Mouse (Mus musculus) urinary bladder, postnatal 14 days (tissue): Measurements from ENCODE around the gene B3glct.

Experiments used
- DNase-seq: peaks from one replicate; pipeline ENCODE4 v3.0.0; 2021; ENCODE audit warnings: low spot score

Gene B3glct

DNA sequence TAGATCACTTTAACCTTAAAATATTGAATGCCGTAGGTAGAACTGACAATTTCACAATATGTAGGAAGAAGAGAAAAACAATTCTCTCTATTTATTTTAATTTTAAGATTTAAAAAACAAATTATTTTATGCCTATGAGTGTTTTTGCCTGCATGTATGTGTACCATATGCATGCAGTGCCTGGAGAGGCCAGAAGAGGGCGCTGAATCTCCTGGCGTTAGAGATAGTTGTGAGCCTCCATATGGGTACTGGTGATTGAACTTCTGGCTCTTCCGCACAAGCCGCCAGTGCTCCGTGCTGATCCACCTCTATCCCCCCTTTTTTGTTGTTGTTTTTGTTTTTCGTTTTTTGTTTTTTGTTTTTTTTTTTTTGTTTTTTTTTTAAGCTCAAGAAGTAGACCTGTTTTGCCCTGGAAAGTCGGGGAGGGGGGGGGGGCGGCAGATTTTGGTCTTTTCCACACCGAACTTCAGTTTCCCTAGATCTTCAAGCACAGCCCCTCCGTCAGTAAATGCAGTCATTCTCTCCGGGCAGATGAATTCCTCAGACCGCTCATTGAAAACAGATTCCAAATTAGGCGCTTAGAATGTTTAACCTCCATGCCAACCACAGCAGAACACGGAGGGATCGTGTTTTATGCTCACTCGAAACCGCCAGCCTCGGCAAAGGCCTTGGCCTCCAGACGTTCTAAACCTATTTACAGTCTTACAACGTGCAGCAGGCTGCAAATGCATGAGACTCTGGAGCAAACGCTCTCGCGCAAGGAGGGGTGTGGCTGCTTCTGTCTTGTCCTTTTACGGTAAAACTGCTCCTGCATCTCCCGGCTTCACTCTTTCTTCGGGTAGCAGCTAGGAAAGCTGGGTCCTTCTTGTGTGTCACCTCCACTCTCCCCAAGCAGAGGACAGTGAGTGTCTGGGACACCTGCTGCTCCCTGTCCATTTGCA, 70.9 kb downstream of the B3glct start:
- no peak for DNase-seq

DNA sequence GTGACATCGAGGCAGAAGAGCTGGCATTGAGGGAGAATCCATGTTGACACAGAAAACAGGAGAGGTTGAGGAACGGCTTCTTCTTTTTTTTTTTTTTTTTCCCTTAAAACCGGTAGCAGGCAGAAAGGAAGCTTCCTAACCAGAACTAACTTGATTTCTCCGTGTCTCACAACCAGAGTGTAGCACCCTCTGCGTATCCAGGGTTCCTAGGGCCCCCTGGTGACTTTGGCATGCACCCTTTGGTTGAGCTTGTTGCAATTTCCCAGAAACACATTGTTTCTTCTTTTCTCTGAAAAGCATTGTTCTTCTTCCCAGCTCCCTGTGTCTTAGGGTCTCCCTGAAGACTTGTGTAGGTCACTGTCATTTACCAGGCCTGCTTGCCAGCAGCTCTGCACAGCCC, 73.8 kb downstream of the B3glct start:
- no peak for DNase-seq

- no peak for DNase-seq
Measured at GRCm38 (mm10) chr5:149753073-149753472, 75.0 kb downstream of the B3glct start.

DNA sequence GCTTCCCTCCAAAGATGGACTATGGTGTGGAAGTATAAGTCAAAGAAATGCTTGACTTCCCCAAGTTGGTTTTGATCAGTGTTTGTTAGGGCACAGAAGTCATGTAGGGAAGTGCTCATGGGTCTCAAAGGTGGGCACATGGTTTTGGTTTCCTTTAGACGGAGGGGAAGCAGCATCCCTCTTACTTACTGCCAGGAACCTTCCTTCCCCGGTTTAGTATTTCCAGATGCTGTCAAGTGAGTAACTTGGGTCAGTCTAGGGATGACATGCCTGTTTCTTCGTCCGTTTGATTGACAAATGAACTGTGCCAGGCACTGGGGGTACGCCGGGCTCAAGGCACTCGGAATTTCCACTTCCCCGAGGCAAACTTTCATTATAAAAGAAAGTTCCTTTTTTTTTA, 89.1 kb downstream of the B3glct start:
- no peak for DNase-seq

- no peak for DNase-seq
Measured at GRCm38 (mm10) chr5:149767651-149768301, 89.7 kb downstream of the B3glct start.

GRCm38 (mm10) chr5:149769666-149770065, 91.6 kb downstream of the B3glct start:
- DNase-seq = no peak

- no peak for DNase-seq
Measured at GRCm38 (mm10) chr5:149776038-149776437, 98.0 kb downstream of the B3glct start.

- no peak for DNase-seq
Measured at GRCm38 (mm10) chr5:149779740-149780139, 101.7 kb downstream of the B3glct start.

- no peak for DNase-seq
Measured at GRCm38 (mm10) chr5:149780411-149780810, 102.4 kb downstream of the B3glct start.

DNA sequence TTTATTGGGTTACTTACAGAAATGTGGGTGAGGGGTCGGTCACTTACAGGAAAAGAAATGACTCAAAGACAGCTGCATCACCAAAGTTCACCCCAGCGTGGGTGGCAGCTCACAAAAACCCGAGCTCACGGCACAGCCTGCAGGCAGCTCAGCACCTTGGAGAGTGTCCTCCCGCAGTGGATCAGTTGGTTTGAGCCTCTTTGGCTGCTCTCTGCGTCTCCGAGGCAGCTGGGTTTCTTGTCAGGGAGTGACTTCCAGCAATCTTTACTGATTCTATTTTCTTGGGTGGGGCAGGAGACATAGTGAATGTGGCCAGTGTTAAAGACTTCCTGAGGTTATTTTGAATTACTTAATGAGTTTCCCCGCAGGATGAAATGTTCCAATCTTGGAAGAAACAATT, 112.1 kb downstream of the B3glct start:
- peak; percentile 5 for DNase-seq

DNA sequence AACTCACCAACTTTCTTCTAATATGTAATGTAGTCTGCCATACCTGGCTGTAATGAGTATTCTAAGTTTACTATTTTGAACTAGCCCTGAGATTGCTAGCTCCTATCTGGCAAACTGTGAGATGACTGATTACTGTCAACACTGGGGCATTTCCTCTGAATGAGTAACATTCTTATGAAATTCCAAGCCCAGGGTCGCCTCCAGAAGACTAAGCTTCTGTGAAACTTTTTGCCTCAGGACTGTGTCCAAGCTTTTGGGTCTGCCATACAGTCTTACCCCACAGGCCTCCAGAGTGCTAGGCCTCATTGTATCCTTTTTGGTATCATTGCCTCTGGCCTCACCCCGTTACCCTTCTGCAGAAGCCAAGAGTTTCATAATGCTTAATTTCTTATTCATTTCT, 132.0 kb downstream of the B3glct start:
- DNase-seq = no peak

DNA sequence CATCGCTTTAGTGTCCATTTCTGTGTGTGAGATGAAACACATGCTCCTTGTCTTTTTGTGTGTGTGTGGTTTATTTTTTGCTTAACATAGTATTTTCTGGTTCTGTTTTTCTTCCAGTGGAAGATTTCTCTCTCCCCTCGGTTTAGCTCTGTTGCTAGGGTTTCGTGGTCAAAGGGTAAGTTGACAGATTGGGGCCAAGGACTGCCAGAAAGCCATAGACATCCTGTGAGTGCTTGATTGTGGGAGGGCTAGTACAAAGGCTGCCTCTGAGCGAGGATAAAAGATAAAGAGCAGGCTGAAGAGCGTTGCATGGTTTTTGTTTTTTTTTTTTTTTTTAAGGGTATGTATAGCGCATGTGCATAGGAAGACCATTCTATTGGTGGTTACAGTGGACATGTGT, 133.8 kb downstream of the B3glct start:
- no peak for DNase-seq
